Mouse (Mus musculus): ENCODE results near the gene Tmem269. TPM values are rescaled to one million over a fixed set of nuclear protein-coding genes. Genes with fewer than 3 reads are reported as not detected.

Tmem269 gene
- total RNA-seq, 2 experiments from 2014 or later = not detected

- H3K4me3 ChIP-seq = peak overlapping the region; percentile 37
- peak overlapping the region; percentile 83 for H3K27ac ChIP-seq
- peak; percentile 88 for TF ChIP-seq CTCF (IDR thresholded peaks at IDR 0.05)
- intact Hi-C loops (cut with DNase I) = loop anchor here (2.0 to 5.0 kb wide), 4 partner anchors 45 to 420 kb away; partner anchors contain the start of gene Ybx1
- DNase-seq = peak; percentile 84
These were observed 29.6 kb upstream of the Tmem269 start for GRCm38 (mm10) chr4:119247462-119248235.

- no peak for TF ChIP-seq CTCF (IDR thresholded peaks at IDR 0.05)
- H3K27ac ChIP-seq = peak overlapping the region; percentile 83
- H3K4me3 ChIP-seq = no peak overlapping the region
- no peak for DNase-seq
- intact Hi-C loops (cut with DNase I) = loop anchor here (2.0 to 5.0 kb wide), 4 partner anchors 46 to 421 kb away; partner anchors contain the start of gene Ybx1
These were observed 28.7 kb upstream of the Tmem269 start for GRCm38 (mm10) chr4:119246688-119247225.

GRCm38 (mm10) chr4:119245961-119246360 is 27.9 kb upstream of the Tmem269 start:
- no peak for TF ChIP-seq CTCF (IDR thresholded peaks at IDR 0.05)
- Histone ChIP-seq H3K4me3 (no peak overlapping the region), H3K27ac (peak overlapping the region; percentile 36; the same call in 1 of the 2 replicates)
- no peak for DNase-seq
- intact Hi-C loops (cut with DNase I) = loop anchor here (2.0 to 5.0 kb wide), 4 partner anchors 46 to 421 kb away; partner anchors contain the start of gene Ybx1

GRCm38 (mm10) chr4:119245556-119245955 is 27.5 kb upstream of the Tmem269 start:
- TF ChIP-seq CTCF (IDR thresholded peaks at IDR 0.05) = no peak
- intact Hi-C loops (cut with DNase I) = loop anchor here (5.0 kb wide), 3 partner anchors 47 to 422 kb away; partner anchors contain the start of gene Ybx1
- DNase-seq = peak; percentile 50
- no peak overlapping the region for H3K4me3 ChIP-seq
- peak overlapping the region; percentile 36; the same call in 1 of the 2 replicates for H3K27ac ChIP-seq

GRCm38 (mm10) chr4:119244468-119245240 is 26.6 kb upstream of the Tmem269 start:
- no peak overlapping the region for H3K27ac ChIP-seq
- no peak for DNase-seq
- no peak for TF ChIP-seq CTCF (IDR thresholded peaks at IDR 0.05)

GRCm38 (mm10) chr4:119242571-119242970 is 24.6 kb upstream of the Tmem269 start:
- Histone ChIP-seq H3K4me3 (no peak overlapping the region), H3K27ac (no peak overlapping the region)
- intact Hi-C loops (cut with DNase I) = no loop called here
- TF ChIP-seq CTCF (IDR thresholded peaks at IDR 0.05) = no peak
- DNase-seq = no peak

More at GRCm38 (mm10) chr4:119244468-119245240, 26.6 kb upstream of the Tmem269 start:
- intact Hi-C loops (cut with DNase I) = loop anchor here (5.0 kb wide), 3 partner anchors 48 to 423 kb away; partner anchors contain the start of gene Ybx1
- no peak overlapping the region for H3K4me3 ChIP-seq

- DNase-seq = peak; percentile 35
- Histone ChIP-seq H3K4me3 (no peak overlapping the region), H3K27ac (no peak overlapping the region)
- TF ChIP-seq CTCF (IDR thresholded peaks at IDR 0.05) = peak; percentile 62
- intact Hi-C loops (cut with DNase I) = no loop called here
These were observed 23.6 kb upstream of the Tmem269 start for GRCm38 (mm10) chr4:119241664-119242063.

- DNase-seq = no peak
- Histone ChIP-seq H3K27ac (peak overlapping the region; percentile 80), H3K4me3 (peak overlapping the region; percentile 45)
- intact Hi-C loops (cut with DNase I) = loop anchor here (5.0 to 10.0 kb wide), 2 partner anchors 183 to 896 kb away; partner anchors contain the start of genes Ppcs and Zmynd12
- peak; percentile 90 for TF ChIP-seq CTCF (IDR thresholded peaks at IDR 0.05)
These were observed 21.2 kb upstream of the Tmem269 start for GRCm38 (mm10) chr4:119239181-119239682.

- no peak for DNase-seq
- H3K4me3 ChIP-seq = peak overlapping the region; percentile 37
- peak overlapping the region; percentile 80 for H3K27ac ChIP-seq
- intact Hi-C loops (cut with DNase I) = loop anchor here (5.0 to 10.0 kb wide), 2 partner anchors 184 to 896 kb away; partner anchors contain the start of genes Ppcs and Zmynd12
- TF ChIP-seq CTCF (IDR thresholded peaks at IDR 0.05) = no peak
These were observed 20.6 kb upstream of the Tmem269 start for GRCm38 (mm10) chr4:119238661-119239060.

GRCm38 (mm10) chr4:119234348-119234747 is 16.3 kb upstream of the Tmem269 start:
- no peak for TF ChIP-seq CTCF (IDR thresholded peaks at IDR 0.05)
- H3K4me3 ChIP-seq = peak overlapping the region; percentile 99
- DNase-seq = no peak
- H3K27ac ChIP-seq = peak overlapping the region; percentile 93; the same call in 1 of the 2 replicates
- intact Hi-C loops (cut with DNase I) = loop anchor here (5.0 to 10.0 kb wide), 2 partner anchors 303 to 900 kb away; partner anchors contain the start of genes Foxj3 and Frg2f1

- intact Hi-C loops (cut with DNase I) = loop anchor here (5.0 to 10.0 kb wide), 2 partner anchors 304 to 901 kb away; partner anchors contain the start of genes Foxj3 and Frg2f1
- Histone ChIP-seq H3K27ac (peak overlapping the region; percentile 93), H3K4me3 (peak overlapping the region; percentile 99)
- peak; percentile 52 for DNase-seq
- TF ChIP-seq CTCF (IDR thresholded peaks at IDR 0.05) = peak; percentile 26
These were observed 15.4 kb upstream of the Tmem269 start for GRCm38 (mm10) chr4:119233256-119233901.

Data from gastrocnemius, adult 2 months (tissue).